Mouse (Mus musculus): ENCODE measurements around the gene Cux1. TPM values are rescaled to one million over a fixed set of nuclear protein-coding genes. Genes with fewer than 3 reads are reported as not detected.

Cux1 gene
- polyA plus RNA-seq, 1 experiment from 2014 or later, result 163 TPM

- DNase-seq (ENCODE audit: low spot score), result no peak
- Histone ChIP-seq H3K4me2 (ENCODE audit: low read depth, low read length, severe bottlenecking) (no peak overlapping the region), H3K4me3 (ENCODE audit: low read depth, low read length) (no peak overlapping the region), H3K9ac (ENCODE audit: low read length) (no peak overlapping the region), H3K36me3 (ENCODE audit: control insufficient read depth, insufficient read depth, low read length) (peaks cover 4% of the 10 kb centered on the region; the same call in 1 of the 2 replicates), H3K27ac (ENCODE audit: low read depth, low read length) (no peak overlapping the region), H3K27me3 (ENCODE audit: control insufficient read depth, insufficient read depth, low read length) (no peaks in the 10 kb centered on the region), H3K9me3 (ENCODE audit: control insufficient read depth, low read length) (no peaks in the 10 kb centered on the region), H3K4me1 (replicated peaks; ENCODE audit: control insufficient read depth, insufficient read depth, low read length) (no peaks in the 10 kb centered on the region)
- WGBS, result 88% methylated on average over 6 of the region's 6 CpGs
- no peak for ATAC-seq (replicated peaks; ENCODE audit: low FRiP score)
These were observed 269.6 kb downstream of the Cux1 start for GRCm38 (mm10) chr5:136297691-136298090.

- H3K4me2 ChIP-seq (ENCODE audit: low read depth, low read length, severe bottlenecking), result no peak overlapping the region
- DNase-seq (ENCODE audit: low spot score) (no peak), ATAC-seq (replicated peaks; ENCODE audit: low FRiP score) (no peak)
- H3K27ac ChIP-seq (ENCODE audit: low read depth, low read length), result no peak overlapping the region
- H3K9ac ChIP-seq (ENCODE audit: low read length), result no peak overlapping the region
- WGBS, result 85% methylated on average over 4 of the region's 4 CpGs
- no peak overlapping the region for H3K4me3 ChIP-seq (ENCODE audit: low read depth, low read length)
- H3K9me3 ChIP-seq (ENCODE audit: control insufficient read depth, low read length), result no peaks in the 10 kb centered on the region
- H3K36me3 ChIP-seq (ENCODE audit: control insufficient read depth, insufficient read depth, low read length), result peaks cover 4% of the 10 kb centered on the region; the same call in 1 of the 2 replicates
- H3K4me1 ChIP-seq (replicated peaks; ENCODE audit: control insufficient read depth, insufficient read depth, low read length), result no peaks in the 10 kb centered on the region
- H3K27me3 ChIP-seq (ENCODE audit: control insufficient read depth, insufficient read depth, low read length), result no peaks in the 10 kb centered on the region
These were observed 270.4 kb downstream of the Cux1 start for GRCm38 (mm10) chr5:136296911-136297310.

- ATAC-seq (replicated peaks; ENCODE audit: low FRiP score) (no peak), DNase-seq (ENCODE audit: low spot score) (no peak)
- no peak overlapping the region for H3K9ac ChIP-seq (ENCODE audit: low read length)
- H3K27ac ChIP-seq (ENCODE audit: low read depth, low read length), result no peak overlapping the region
- H3K4me3 ChIP-seq (ENCODE audit: low read depth, low read length), result no peak overlapping the region
- H3K4me1 ChIP-seq (replicated peaks; ENCODE audit: control insufficient read depth, insufficient read depth, low read length), result no peaks in the 10 kb centered on the region
- H3K27me3 ChIP-seq (ENCODE audit: control insufficient read depth, insufficient read depth, low read length), result no peaks in the 10 kb centered on the region
- H3K9me3 ChIP-seq (ENCODE audit: control insufficient read depth, low read length), result no peaks in the 10 kb centered on the region
- H3K36me3 ChIP-seq (ENCODE audit: control insufficient read depth, insufficient read depth, low read length), result peaks cover 4% of the 10 kb centered on the region; the same call in 1 of the 2 replicates
- WGBS, result 92% methylated on average over 4 of the region's 4 CpGs
- no peak overlapping the region for H3K4me2 ChIP-seq (ENCODE audit: low read depth, low read length, severe bottlenecking)
These were observed 274.3 kb downstream of the Cux1 start for GRCm38 (mm10) chr5:136292971-136293418.

GRCm38 (mm10) chr5:136292361-136292760, 274.9 kb downstream of the Cux1 start:
- Histone ChIP-seq H3K9ac (ENCODE audit: low read length) (no peak overlapping the region), H3K4me1 (replicated peaks; ENCODE audit: control insufficient read depth, insufficient read depth, low read length) (no peaks in the 10 kb centered on the region), H3K36me3 (ENCODE audit: control insufficient read depth, insufficient read depth, low read length) (peaks cover 4% of the 10 kb centered on the region; the same call in 1 of the 2 replicates), H3K4me2 (ENCODE audit: low read depth, low read length, severe bottlenecking) (no peak overlapping the region), H3K27ac (ENCODE audit: low read depth, low read length) (no peak overlapping the region), H3K4me3 (ENCODE audit: low read depth, low read length) (no peak overlapping the region), H3K9me3 (ENCODE audit: control insufficient read depth, low read length) (no peaks in the 10 kb centered on the region), H3K27me3 (ENCODE audit: control insufficient read depth, insufficient read depth, low read length) (no peaks in the 10 kb centered on the region)
- DNase-seq (ENCODE audit: low spot score) (no peak), ATAC-seq (replicated peaks; ENCODE audit: low FRiP score) (no peak)
- WGBS, result 81% methylated on average over 2 of the region's 2 CpGs

- H3K4me3 ChIP-seq (ENCODE audit: low read depth, low read length), result no peak overlapping the region
- H3K27me3 ChIP-seq (ENCODE audit: control insufficient read depth, insufficient read depth, low read length), result no peaks in the 10 kb centered on the region
- WGBS, result 95% methylated on average over 2 of the region's 2 CpGs
- H3K4me1 ChIP-seq (replicated peaks; ENCODE audit: control insufficient read depth, insufficient read depth, low read length), result no peaks in the 10 kb centered on the region
- no peak for DNase-seq (ENCODE audit: low spot score)
- no peak overlapping the region for H3K9ac ChIP-seq (ENCODE audit: low read length)
- ATAC-seq (replicated peaks; ENCODE audit: low FRiP score), result no peak
- no peaks in the 10 kb centered on the region for H3K9me3 ChIP-seq (ENCODE audit: control insufficient read depth, low read length)
- no peak overlapping the region for H3K27ac ChIP-seq (ENCODE audit: low read depth, low read length)
- no peak overlapping the region for H3K4me2 ChIP-seq (ENCODE audit: low read depth, low read length, severe bottlenecking)
- peaks cover 4% of the 10 kb centered on the region; the same call in 1 of the 2 replicates for H3K36me3 ChIP-seq (ENCODE audit: control insufficient read depth, insufficient read depth, low read length)
These were observed 275.7 kb downstream of the Cux1 start for GRCm38 (mm10) chr5:136291562-136291961.

- Histone ChIP-seq H3K27ac (ENCODE audit: low read depth, low read length) (no peak overlapping the region), H3K9ac (ENCODE audit: low read length) (no peak overlapping the region), H3K4me2 (ENCODE audit: low read depth, low read length, severe bottlenecking) (no peak overlapping the region), H3K4me3 (ENCODE audit: low read depth, low read length) (no peak overlapping the region), H3K36me3 (ENCODE audit: control insufficient read depth, insufficient read depth, low read length) (peaks cover 4% of the 10 kb centered on the region), H3K4me1 (replicated peaks; ENCODE audit: control insufficient read depth, insufficient read depth, low read length) (no peaks in the 10 kb centered on the region), H3K27me3 (ENCODE audit: control insufficient read depth, insufficient read depth, low read length) (no peaks in the 10 kb centered on the region), H3K9me3 (ENCODE audit: control insufficient read depth, low read length) (no peaks in the 10 kb centered on the region)
- WGBS, result 91% methylated on average over 3 of the region's 3 CpGs
- ATAC-seq (replicated peaks; ENCODE audit: low FRiP score) (no peak), DNase-seq (ENCODE audit: low spot score) (no peak)
These were observed 277.5 kb downstream of the Cux1 start for GRCm38 (mm10) chr5:136289776-136290175.

GRCm38 (mm10) chr5:136288351-136289081, 278.8 kb downstream of the Cux1 start:
- no peaks in the 10 kb centered on the region for H3K27me3 ChIP-seq (ENCODE audit: control insufficient read depth, insufficient read depth, low read length)
- no peak overlapping the region for H3K27ac ChIP-seq (ENCODE audit: low read depth, low read length)
- ATAC-seq (replicated peaks; ENCODE audit: low FRiP score), result no peak
- no peaks in the 10 kb centered on the region for H3K9me3 ChIP-seq (ENCODE audit: control insufficient read depth, low read length)
- H3K9ac ChIP-seq (ENCODE audit: low read length), result no peak overlapping the region
- H3K4me1 ChIP-seq (replicated peaks; ENCODE audit: control insufficient read depth, insufficient read depth, low read length), result no peaks in the 10 kb centered on the region
- H3K36me3 ChIP-seq (ENCODE audit: control insufficient read depth, insufficient read depth, low read length), result peaks cover 4% of the 10 kb centered on the region
- DNase-seq (ENCODE audit: low spot score), result no peak
- no peak overlapping the region for H3K4me3 ChIP-seq (ENCODE audit: low read depth, low read length)
- H3K4me2 ChIP-seq (ENCODE audit: low read depth, low read length, severe bottlenecking), result no peak overlapping the region
- 91% methylated on average over 6 of the region's 6 CpGs for WGBS

- WGBS, result 91% methylated on average over 6 of the region's 6 CpGs
- DNase-seq (ENCODE audit: low spot score), result no peak
- H3K9me3 ChIP-seq (ENCODE audit: control insufficient read depth, low read length), result no peaks in the 10 kb centered on the region
These were observed 280.7 kb downstream of the Cux1 start for GRCm38 (mm10) chr5:136286566-136286965.

GRCm38 (mm10) chr5:136285106-136285505, 282.2 kb downstream of the Cux1 start:
- Histone ChIP-seq H3K9me3 (ENCODE audit: control insufficient read depth, low read length) (no peaks in the 10 kb centered on the region), H3K4me3 (ENCODE audit: low read depth, low read length) (no peak overlapping the region), H3K4me2 (ENCODE audit: low read depth, low read length, severe bottlenecking) (no peak overlapping the region), H3K9ac (ENCODE audit: low read length) (no peak overlapping the region), H3K4me1 (replicated peaks; ENCODE audit: control insufficient read depth, insufficient read depth, low read length) (no peaks in the 10 kb centered on the region), H3K36me3 (ENCODE audit: control insufficient read depth, insufficient read depth, low read length) (peaks cover 4% of the 10 kb centered on the region), H3K27ac (ENCODE audit: low read depth, low read length) (no peak overlapping the region), H3K27me3 (ENCODE audit: control insufficient read depth, insufficient read depth, low read length) (no peaks in the 10 kb centered on the region)
- ATAC-seq (replicated peaks; ENCODE audit: low FRiP score) (no peak), DNase-seq (ENCODE audit: low spot score) (no peak)
- 97% methylated on average over 7 of the region's 7 CpGs for WGBS

More at GRCm38 (mm10) chr5:136286566-136286965, 280.7 kb downstream of the Cux1 start:
- Histone ChIP-seq H3K4me3 (ENCODE audit: low read depth, low read length) (no peak overlapping the region), H3K9ac (ENCODE audit: low read length) (no peak overlapping the region), H3K27ac (ENCODE audit: low read depth, low read length) (no peak overlapping the region), H3K36me3 (ENCODE audit: control insufficient read depth, insufficient read depth, low read length) (peaks cover 4% of the 10 kb centered on the region), H3K4me1 (replicated peaks; ENCODE audit: control insufficient read depth, insufficient read depth, low read length) (no peaks in the 10 kb centered on the region), H3K27me3 (ENCODE audit: control insufficient read depth, insufficient read depth, low read length) (no peaks in the 10 kb centered on the region), H3K4me2 (ENCODE audit: low read depth, low read length, severe bottlenecking) (no peak overlapping the region)
- ATAC-seq (replicated peaks; ENCODE audit: low FRiP score), result no peak

Data from forebrain, embryonic 11.5 days (tissue).